Mouse (Mus musculus): ENCODE measurements around the gene Hoxc9.

DNA sequence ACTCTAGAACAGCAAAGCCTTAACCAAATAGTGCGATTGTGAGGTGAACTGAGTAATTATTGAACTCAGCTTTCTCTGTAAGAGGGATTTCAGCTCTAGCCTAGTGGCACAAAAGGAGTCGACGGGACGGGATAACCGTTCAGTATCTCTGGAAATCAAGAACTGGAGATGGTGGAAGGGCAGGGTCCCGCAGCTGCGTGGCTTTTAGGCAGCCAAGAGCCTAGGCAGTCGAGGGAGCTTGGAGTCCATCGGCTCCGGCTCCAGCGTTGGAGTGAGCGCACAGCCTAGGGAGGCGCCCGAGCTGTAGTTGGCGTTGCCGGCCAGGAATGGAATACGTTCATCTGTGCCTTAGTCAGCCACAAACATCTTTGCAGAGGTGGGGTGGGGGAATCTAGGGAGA, 29.1 kb downstream of the Hoxc9 start:
- TF ChIP-seq POLR2A (IDR thresholded peaks at IDR 0.05; ENCODE audit: low read depth, low read length) (peak; percentile 54), CTCF (IDR thresholded peaks at IDR 0.05; ENCODE audit: borderline replicate concordance, insufficient read depth, low read length) (no peak)

Measured in embryonic fibroblast, embryonic 13.5 days (primary cell).